Mouse (Mus musculus): ENCODE measurements around the gene Fam98c. TPM values are rescaled to one million over a fixed set of nuclear protein-coding genes. Genes with fewer than 3 reads are reported as not detected.
A peak's percentile ranks its signal among the peaks of the same experiment; 100 is the strongest.

Gene Fam98c
- total and polyA plus RNA-seq, 3 experiments = 14.1 to 15.2 (median 14.5) TPM

GRCm38 (mm10) chr7:29171562-29172097 lies 15.6 kb upstream of the Fam98c start:
- peaks cover 2% of the 10 kb centered on the region; the same call in 1 of the 2 replicates for H3K79me2 ChIP-seq (replicated peaks; ENCODE audit: control insufficient read depth, extremely low read depth, insufficient read depth, poor library complexity, severe bottlenecking)
- DNase-seq (ENCODE audit: extremely low read depth) = no peak
- TF ChIP-seq GABPA (IDR thresholded peaks at IDR 0.05; ENCODE audit: insufficient replicate concordance, low read depth, low read length) = no peak
- TF ChIP-seq MAX (IDR thresholded peaks at IDR 0.05; ENCODE audit: low read length) = no peak
- no peak for TF ChIP-seq EP300 (IDR thresholded peaks at IDR 0.05; ENCODE audit: low read length)
- TF ChIP-seq HCFC1 (IDR thresholded peaks at IDR 0.05; ENCODE audit: low read depth, low read length) = no peak
- TF ChIP-seq USF2 (conservative IDR thresholded peaks at IDR 0.05; ENCODE audit: low read depth, low read length) = no peak
- no peak for TF ChIP-seq TBP (conservative IDR thresholded peaks at IDR 0.05; ENCODE audit: low read depth, low read length)
- TF ChIP-seq PAX5 (IDR thresholded peaks at IDR 0.05; ENCODE audit: low read length) = no peak
- no peak for TF ChIP-seq E2F4 (IDR thresholded peaks at IDR 0.05; ENCODE audit: insufficient replicate concordance, low read depth, low read length)
- TF ChIP-seq MAFK (IDR thresholded peaks at IDR 0.05; ENCODE audit: insufficient replicate concordance, low read length) = no peak
- TF ChIP-seq RCOR1 (conservative IDR thresholded peaks at IDR 0.05; ENCODE audit: low read depth, low read length) = no peak
- no peak for TF ChIP-seq JUN (IDR thresholded peaks at IDR 0.05; ENCODE audit: insufficient read depth, low read depth, low read length)
- TF ChIP-seq RAD21 (IDR thresholded peaks at IDR 0.05; ENCODE audit: low read depth, low read length) = no peak
- peak overlapping the region in 1 of 3 experiments; percentile 85 for H3K4me3 ChIP-seq (replicated peaks in 1 of 3; ENCODE audit: low read depth in 2 of 3, low read length in 2 of 3, poor library complexity in 1 of 3)
- no peaks in the 10 kb centered on the region for H3K9me3 ChIP-seq (replicated peaks; ENCODE audit: low read length)
- no peaks in the 10 kb centered on the region for H3K27me3 ChIP-seq (replicated peaks)
- H3K36me3 ChIP-seq (replicated peaks in 1 of 2; ENCODE audit: control insufficient read depth in 1 of 2, insufficient read depth in 1 of 2, low read length in 1 of 2) = peaks cover 43 to 56% of the 10 kb centered on the region in 2 experiments
- no peak overlapping the region for H3K9ac ChIP-seq (ENCODE audit: insufficient read depth, low read depth)
- in situ Hi-C loops (cut with MboI; ENCODE audit: low pct_ligation_motif_present, low pct_unique_long_range_greater_than_20kb, low sequenced_read_pairs) (no loop called here), dilution Hi-C loops (cut with MboI; ENCODE audit: extremely low pct_ligation_motif_present, extremely low pct_unique_long_range_greater_than_20kb, low sequenced_read_pairs) (no loop called here)
- no peak overlapping the region for H3K27ac ChIP-seq (ENCODE audit: insufficient read depth, low read depth)
- H3K4me2 ChIP-seq (ENCODE audit: insufficient read depth, low read depth, poor library complexity, severe bottlenecking) = peak overlapping the region; percentile 84
- H3K4me1 ChIP-seq (ENCODE audit: control insufficient read depth in 1 of 2, insufficient read depth in 2 of 2) = peaks cover 12 to 31% of the 10 kb centered on the region in 2 experiments

GRCm38 (mm10) chr7:29170755-29171561 lies 14.9 kb upstream of the Fam98c start:
- in situ Hi-C loops (cut with MboI; ENCODE audit: low pct_ligation_motif_present, low pct_unique_long_range_greater_than_20kb, low sequenced_read_pairs) = no loop called here
- dilution Hi-C loops (cut with MboI; ENCODE audit: extremely low pct_ligation_motif_present, extremely low pct_unique_long_range_greater_than_20kb, low sequenced_read_pairs) = no loop called here
- H3K9ac ChIP-seq (ENCODE audit: insufficient read depth, low read depth) = no peak overlapping the region; the same call in 1 of the 2 replicates
- peak overlapping the region; percentile 66 to 85 (median 76) for H3K4me3 ChIP-seq (replicated peaks in 1 of 3; ENCODE audit: low read depth in 2 of 3, low read length in 2 of 3, poor library complexity in 1 of 3)
- no peaks in the 10 kb centered on the region for H3K27me3 ChIP-seq (replicated peaks)
- DNase-seq (ENCODE audit: extremely low read depth) = peak; percentile 74
- peak overlapping the region; percentile 84 for H3K4me2 ChIP-seq (ENCODE audit: insufficient read depth, low read depth, poor library complexity, severe bottlenecking)
- TF ChIP-seq MAZ (IDR thresholded peaks at IDR 0.05; ENCODE audit: low read depth, low read length) (no peak), ELF1 (IDR thresholded peaks at IDR 0.05; ENCODE audit: low read depth, low read length) (no peak), E2F4 (IDR thresholded peaks at IDR 0.05; ENCODE audit: insufficient replicate concordance, low read depth, low read length) (no peak), MYC (IDR thresholded peaks at IDR 0.05; ENCODE audit: low read depth, low read length) (no peak), MXI1 (IDR thresholded peaks at IDR 0.05; ENCODE audit: low read depth, low read length) (peak; percentile 83; the same call in 1 of the 2 replicates)
- no peaks in the 10 kb centered on the region for H3K9me3 ChIP-seq (replicated peaks; ENCODE audit: low read length)
- H3K36me3 ChIP-seq (replicated peaks in 1 of 2; ENCODE audit: control insufficient read depth in 1 of 2, insufficient read depth in 1 of 2, low read length in 1 of 2) = peaks cover 39 to 56% of the 10 kb centered on the region in 2 experiments
- no peaks in the 10 kb centered on the region for H3K79me2 ChIP-seq (replicated peaks; ENCODE audit: control insufficient read depth, extremely low read depth, insufficient read depth, poor library complexity, severe bottlenecking)
- peaks cover 12 to 31% of the 10 kb centered on the region in 2 experiments for H3K4me1 ChIP-seq (ENCODE audit: control insufficient read depth in 1 of 2, insufficient read depth in 2 of 2)
- H3K27ac ChIP-seq (ENCODE audit: insufficient read depth, low read depth) = no peak overlapping the region

Data from CH12.LX (cell line).